Mouse (Mus musculus) right cerebral cortex, adult 18-20 months (tissue): ENCODE results near the gene Rhoa.
"Not testable (repeated sequence)": the region's sequence is repeated elsewhere in the genome, so short reads cannot be mapped to it uniquely, and the experiment has no call there.

Experiments used
- DNase-seq: peaks from one replicate; pipeline ENCODE4 v3.0.0; 2022; ENCODE audit warnings: mixed read lengths

Rhoa gene

GRCm38 (mm10) chr9:108289347-108289746, 16.6 kb upstream of the Rhoa start:
- no peak for DNase-seq

GRCm38 (mm10) chr9:108290016-108290750, 15.7 kb upstream of the Rhoa start, which contains the start of gene Nicn1:
TSS of gene Nicn1 (plus strand) at chr9:108290429.
- DNase-seq, result peak; percentile 97

GRCm38 (mm10) chr9:108290773-108291172, 15.2 kb upstream of the Rhoa start:
- DNase-seq, result no peak

- DNase-seq, result peak; percentile 23
Measured at GRCm38 (mm10) chr9:108296453-108297355, 9.2 kb upstream of the Rhoa start, which contains the start of gene Amt. TSS of gene Amt (plus strand) at chr9:108296853.

- no peak for DNase-seq
Measured at GRCm38 (mm10) chr9:108301853-108302252, 4.1 kb upstream of the Rhoa start.

GRCm38 (mm10) chr9:108304716-108305115, 1.2 kb upstream of the Rhoa start:
- no peak for DNase-seq

GRCm38 (mm10) chr9:108305170-108305569, 759 bp upstream of the Rhoa start:
- no peak for DNase-seq

- peak; percentile 62 for DNase-seq
Measured at GRCm38 (mm10) chr9:108306571-108306980, 647 bp downstream of the Rhoa start.

GRCm38 (mm10) chr9:108307021-108307807, 1.3 kb downstream of the Rhoa start:
- no peak for DNase-seq

GRCm38 (mm10) chr9:108308141-108308540, 2.2 kb downstream of the Rhoa start:
- no peak for DNase-seq

GRCm38 (mm10) chr9:108317572-108317971, 11.6 kb downstream of the Rhoa start:
- DNase-seq, result no peak

- DNase-seq, result no peak
Measured at GRCm38 (mm10) chr9:108318462-108318861, 12.5 kb downstream of the Rhoa start.

GRCm38 (mm10) chr9:108322054-108322453, 16.1 kb downstream of the Rhoa start:
- not testable (repeated sequence) for DNase-seq

- no peak for DNase-seq
Measured at GRCm38 (mm10) chr9:108324784-108325183, 18.9 kb downstream of the Rhoa start.

GRCm38 (mm10) chr9:108325811-108326210, 19.9 kb downstream of the Rhoa start:
- no peak for DNase-seq

GRCm38 (mm10) chr9:108337848-108338550, 32.1 kb downstream of the Rhoa start:
- DNase-seq, result no peak

- DNase-seq, result no peak
Measured at GRCm38 (mm10) chr9:108338551-108338885, 32.6 kb downstream of the Rhoa start.

- peak; percentile 88 for DNase-seq
Measured at GRCm38 (mm10) chr9:108338886-108339781, 33.2 kb downstream of the Rhoa start, which contains the start of gene Gpx1. TSS of gene Gpx1 (plus strand) at chr9:108338903.

- DNase-seq, result no peak
Measured at GRCm38 (mm10) chr9:108339886-108340257, 33.9 kb downstream of the Rhoa start.

- DNase-seq, result no peak
Measured at GRCm38 (mm10) chr9:108340258-108341138, 34.6 kb downstream of the Rhoa start.
